Mouse (Mus musculus) megakaryocyte, embryonic 14.5 days (primary cell): ENCODE measurements around the gene Krba1.

ENCODE experiments used
- FLI1 ChIP-seq: IDR thresholded peaks from 2 replicates; pipeline ENCODE4 v1.6.1; 2012; ENCODE audit warnings: low read length, inconsistent platforms, mixed read lengths
- GATA1 ChIP-seq: IDR thresholded peaks from 3 replicates; pipeline ENCODE4 v1.6.1; 2012; ENCODE audit warnings: mixed read lengths, low read length, inconsistent platforms, borderline replicate concordance

- TF ChIP-seq GATA1: no peak
- TF ChIP-seq FLI1: no peak
Measured at GRCm38 (mm10) chr6:48415636-48416035, 20.2 kb downstream of the Krba1 start.
